Mouse (Mus musculus) lung, embryonic 16.5 days (tissue): ENCODE measurements at regions not wholly inside any gene's neighbourhood (a gene's known extent, or its start where the extent isn't known, plus 50 kb on each side); places are given as distances from the start of the nearest gene placed in this dataset.

Source experiments
- ATAC-seq: fragments of 200-750 bp; cut with Nextera tagmentation; 2 replicates; pipeline ENCODE4 v1.8.0; 2017; ENCODE audit warnings: low read depth, mild to moderate bottlenecking, moderate library complexity
- H3K27ac ChIP-seq: fragments of 300-500 bp; sonication (generic); 2 replicates; pipeline ENCODE4 v1.5.1; 2014; ENCODE audit warnings: mild to moderate bottlenecking, control low read depth, low read length
- H3K27me3 ChIP-seq: fragments of 300-500 bp; sonication (generic); 2 replicates; pipeline ENCODE4 v1.6.1; 2014; ENCODE audit warnings: low read depth, low read length, mixed read lengths; ENCODE audit not compliant: control insufficient read depth, insufficient read depth
- H3K36me3 ChIP-seq: fragments of 300-500 bp; sonication (generic); 2 replicates; pipeline ENCODE4 v1.6.1; 2014; ENCODE audit warnings: low read length; ENCODE audit not compliant: control insufficient read depth, insufficient read depth
- H3K4me1 ChIP-seq: fragments of 300-500 bp; sonication (generic); replicated peaks from 2 replicates; pipeline ENCODE4 v1.6.1; 2014; ENCODE audit warnings: low read length, mixed read lengths; ENCODE audit not compliant: control insufficient read depth, insufficient read depth
- H3K4me2 ChIP-seq: fragments of 300-500 bp; sonication (generic); 2 replicates; pipeline ENCODE4 v1.6.1; 2014; ENCODE audit warnings: low read depth, low read length, control low read depth
- H3K4me3 ChIP-seq: fragments of 300-500 bp; sonication (generic); 2 replicates; pipeline ENCODE4 v1.5.1; 2014; ENCODE audit warnings: mild to moderate bottlenecking, low read length, control low read depth
- H3K9ac ChIP-seq: fragments of 300-500 bp; sonication (generic); 2 replicates; pipeline ENCODE4 v1.6.1; 2014; ENCODE audit warnings: low read length, control low read depth
- H3K9me3 ChIP-seq: fragments of 300-500 bp; sonication (generic); 2 replicates; pipeline ENCODE4 v1.6.1; 2016; ENCODE audit warnings: low read length; ENCODE audit not compliant: control insufficient read depth
- WGBS: fragments of 180-500 bp; shearing (Covaris S2); extraction: QIAGEN DNeasy Blood & Tissue Kit; methylation state at CpG from one replicate; pipeline ENCODE4 v1.1.7; 2014; 5-methylcytosine and 5-hydroxymethylcytosine counted together

DNA sequence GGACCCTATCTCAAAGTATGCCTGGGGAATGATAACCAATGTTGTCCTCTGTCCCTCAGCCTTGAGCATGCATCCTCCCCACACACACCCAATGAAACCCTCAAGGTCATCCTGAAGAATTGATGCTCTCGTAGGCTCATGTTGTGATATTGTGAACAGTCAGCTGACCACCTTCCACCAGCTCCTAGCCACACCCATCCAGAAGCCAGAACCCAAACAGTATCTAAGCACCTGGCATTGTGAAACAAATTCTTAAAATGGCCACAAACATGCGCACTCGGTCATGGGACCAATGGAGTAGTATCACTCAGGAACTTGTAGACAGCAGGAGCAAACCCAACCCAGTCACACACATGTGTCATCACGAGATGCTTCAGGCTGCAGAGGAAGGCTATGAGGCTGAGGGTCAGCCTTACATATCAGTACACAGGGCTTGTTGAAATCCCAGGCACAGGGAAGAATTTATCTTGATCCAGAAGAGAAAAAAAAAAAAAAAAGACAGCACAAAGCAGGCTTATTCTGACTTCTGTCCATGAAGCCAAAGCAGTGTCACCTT, 307.4 kb upstream of the Pabpc6 start:
- no peaks in the 10 kb centered on the region for H3K9me3 ChIP-seq
- H3K9ac ChIP-seq: no peak overlapping the region
- no peak overlapping the region for H3K4me2 ChIP-seq
- no peak overlapping the region for H3K27ac ChIP-seq
- 79% methylated on average over 4 of the region's 4 CpGs for WGBS
- no peaks in the 10 kb centered on the region for H3K27me3 ChIP-seq
- no peak overlapping the region for H3K4me3 ChIP-seq
- no peak for ATAC-seq
- H3K4me1 ChIP-seq: peaks cover 11% of the 10 kb centered on the region
- no peaks in the 10 kb centered on the region for H3K36me3 ChIP-seq

DNA sequence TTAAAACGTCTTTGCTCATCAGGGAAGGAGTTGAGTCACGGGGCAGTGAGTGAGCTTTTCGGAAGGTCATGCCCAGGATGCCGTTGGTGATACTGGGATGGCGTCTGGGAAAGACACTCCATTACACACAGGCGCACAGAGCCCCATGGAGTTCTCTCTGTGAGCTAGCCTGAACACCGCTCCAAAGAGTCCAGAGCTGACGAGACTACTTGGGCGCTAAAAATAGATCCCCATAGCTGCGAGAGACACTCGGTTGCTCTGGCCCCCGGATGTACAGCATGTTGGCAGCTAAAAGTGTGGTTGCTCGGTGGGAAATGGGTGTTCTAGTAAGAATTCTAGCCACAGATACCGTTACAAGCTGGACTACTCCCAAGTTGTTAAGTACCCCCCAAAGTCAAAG, 306.5 kb upstream of the Pabpc6 start:
- H3K27ac ChIP-seq: no peak overlapping the region

DNA sequence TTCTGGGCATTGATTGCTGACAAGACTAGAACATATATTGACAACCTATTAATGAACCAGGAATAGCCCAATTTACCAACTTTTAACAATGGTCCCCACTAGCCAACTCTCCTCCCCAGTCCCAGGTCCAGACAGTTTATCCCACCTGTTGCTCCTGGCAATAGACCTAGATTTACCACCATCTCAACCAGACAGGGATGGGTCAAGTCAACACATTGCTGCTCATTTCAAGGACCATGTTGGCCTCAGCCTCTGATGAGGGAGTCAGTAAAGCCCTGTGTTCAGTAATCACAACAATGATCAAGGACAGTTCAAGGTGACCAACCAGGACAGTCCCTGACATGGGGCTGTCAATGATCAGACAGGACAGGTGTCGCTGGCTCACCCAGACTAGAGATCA, 305.6 kb upstream of the Pabpc6 start:
- WGBS: 93% methylated on average over 1 of the region's 1 CpGs
- no peaks in the 10 kb centered on the region for H3K27me3 ChIP-seq
- no peaks in the 10 kb centered on the region for H3K36me3 ChIP-seq
- no peak overlapping the region for H3K4me3 ChIP-seq
- H3K9me3 ChIP-seq: no peaks in the 10 kb centered on the region
- H3K4me2 ChIP-seq: no peak overlapping the region
- H3K9ac ChIP-seq: no peak overlapping the region
- no peak for ATAC-seq
- no peak overlapping the region for H3K27ac ChIP-seq
- peaks cover 11% of the 10 kb centered on the region for H3K4me1 ChIP-seq

More for the DNA sequence above, 306.5 kb upstream of the Pabpc6 start:
- Histone ChIP-seq H3K9me3 (no peaks in the 10 kb centered on the region), H3K4me3 (no peak overlapping the region), H3K9ac (no peak overlapping the region), H3K27me3 (no peaks in the 10 kb centered on the region), H3K36me3 (no peaks in the 10 kb centered on the region), H3K4me1 (peaks cover 11% of the 10 kb centered on the region), H3K4me2 (no peak overlapping the region)
- ATAC-seq: no peak
- WGBS: 66% methylated on average over 14 of the region's 14 CpGs

DNA sequence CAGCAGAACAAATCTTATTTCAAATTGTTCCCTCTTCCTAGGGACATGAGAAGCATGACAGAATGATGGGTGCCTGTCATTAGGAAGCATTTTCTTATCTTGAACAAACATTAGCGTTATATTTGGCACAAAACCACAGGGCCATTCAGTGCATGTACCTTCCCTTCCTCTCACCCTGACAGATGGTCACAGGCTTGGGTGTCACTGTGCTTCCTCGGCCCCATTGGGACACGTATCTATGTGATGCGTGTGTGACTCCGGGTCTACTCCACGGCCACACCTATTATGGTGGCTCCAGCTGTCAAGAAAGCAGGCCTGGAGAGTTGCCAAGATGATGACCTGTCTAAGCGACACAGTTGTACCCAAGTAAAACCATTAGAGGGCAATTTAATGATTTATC, 298.5 kb upstream of the Pabpc6 start:
- 51% methylated on average over 7 of the region's 7 CpGs for WGBS
- H3K27ac ChIP-seq: no peak overlapping the region
- ATAC-seq: peak; percentile 57

DNA sequence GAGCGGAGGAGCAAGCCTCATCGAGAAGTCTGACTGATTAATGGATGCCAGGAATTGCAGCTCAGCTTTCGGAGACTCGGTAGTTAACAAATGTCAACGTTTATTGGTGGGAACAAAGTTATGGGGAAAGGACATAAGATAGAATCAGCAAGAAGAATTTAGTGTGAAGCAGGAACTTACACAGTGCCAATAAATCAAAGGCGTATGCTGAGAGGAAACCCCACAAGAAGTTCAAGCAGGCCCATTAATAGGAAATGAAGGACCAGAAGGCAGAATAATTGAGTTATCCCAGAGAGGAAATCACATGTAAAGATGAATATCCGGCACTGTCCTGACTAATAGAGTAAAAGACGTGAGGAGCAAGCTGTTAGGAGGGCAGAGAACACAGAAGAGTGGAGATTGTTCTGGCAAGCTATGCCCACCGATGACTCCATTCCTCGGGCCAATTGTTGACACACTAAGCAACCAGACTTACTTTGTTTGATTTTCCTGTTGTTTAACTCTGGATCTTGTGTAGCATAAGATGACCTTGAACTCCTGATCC, 293.4 kb upstream of the Pabpc6 start:
- Histone ChIP-seq H3K9me3 (no peaks in the 10 kb centered on the region), H3K27ac (no peak overlapping the region)
- WGBS: 34% methylated on average over 10 of the region's 10 CpGs

More for the DNA sequence above, 298.5 kb upstream of the Pabpc6 start:
- Histone ChIP-seq H3K27me3 (no peaks in the 10 kb centered on the region), H3K36me3 (no peaks in the 10 kb centered on the region), H3K9ac (no peak overlapping the region), H3K9me3 (no peaks in the 10 kb centered on the region), H3K4me1 (no peaks in the 10 kb centered on the region), H3K4me2 (no peak overlapping the region), H3K4me3 (no peak overlapping the region)

DNA sequence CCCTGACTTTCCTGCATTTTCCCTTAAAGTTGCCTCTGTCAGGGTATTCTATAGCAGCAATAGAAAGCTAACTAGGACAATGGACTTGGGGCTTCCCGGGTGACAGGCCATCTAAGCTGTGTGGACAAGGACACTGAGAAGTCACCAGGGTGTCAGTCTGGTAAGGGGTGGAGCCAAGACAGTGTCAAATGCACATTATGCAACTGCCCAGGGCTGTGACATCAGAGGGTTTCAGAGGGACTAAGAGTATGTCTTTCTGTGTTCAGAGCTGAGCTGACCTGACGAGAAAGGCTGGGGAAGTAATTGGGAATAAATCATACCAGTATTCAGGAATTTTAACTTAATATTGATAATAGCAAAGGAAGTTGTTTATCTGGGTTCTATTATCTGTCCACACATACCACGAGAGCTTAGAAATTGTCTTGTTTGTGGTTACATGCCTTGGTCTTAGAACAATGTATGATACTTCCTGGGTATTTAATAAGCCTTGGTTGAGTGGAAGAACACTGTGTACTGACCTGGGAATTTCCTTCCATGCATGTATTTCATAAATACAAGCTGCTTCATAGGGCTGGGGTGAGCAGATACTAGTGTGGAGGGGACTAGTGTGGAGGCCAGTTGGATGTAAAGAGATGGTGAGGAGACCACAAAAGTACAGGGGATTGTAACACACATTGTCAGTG, 279.6 kb upstream of the Pabpc6 start:
- Histone ChIP-seq H3K9me3 (no peaks in the 10 kb centered on the region), H3K9ac (no peak overlapping the region), H3K4me2 (no peak overlapping the region), H3K27ac (no peak overlapping the region), H3K36me3 (no peaks in the 10 kb centered on the region), H3K27me3 (no peaks in the 10 kb centered on the region), H3K4me3 (no peak overlapping the region), H3K4me1 (no peaks in the 10 kb centered on the region)
- no peak for ATAC-seq
- 69% methylated on average over 3 of the region's 3 CpGs for WGBS

More for the DNA sequence above, 293.4 kb upstream of the Pabpc6 start:
- H3K4me2 ChIP-seq: no peak overlapping the region
- no peak overlapping the region for H3K9ac ChIP-seq
- no peaks in the 10 kb centered on the region for H3K4me1 ChIP-seq
- no peak overlapping the region for H3K4me3 ChIP-seq
- H3K27me3 ChIP-seq: no peaks in the 10 kb centered on the region
- H3K36me3 ChIP-seq: no peaks in the 10 kb centered on the region
- ATAC-seq: peak; percentile 56

DNA sequence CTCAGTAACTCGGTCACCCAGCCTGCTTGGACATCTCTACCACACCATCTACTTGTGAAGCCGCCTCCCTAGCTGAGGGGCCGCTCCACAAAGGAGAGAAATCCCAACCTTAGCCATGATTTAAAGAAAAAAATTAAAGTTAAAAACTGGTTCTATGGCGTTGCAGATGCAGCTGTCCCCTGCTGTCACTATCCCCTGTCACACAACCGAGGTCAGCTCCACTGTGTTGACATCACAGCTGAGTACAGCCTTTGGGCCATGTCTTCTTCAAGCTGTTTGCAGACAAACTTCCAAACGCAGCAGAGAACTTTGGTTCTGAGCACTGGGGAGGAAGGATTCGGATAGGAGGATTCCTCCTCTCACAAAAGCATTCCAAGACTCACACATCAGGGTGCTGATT, 278.1 kb upstream of the Pabpc6 start:
- Histone ChIP-seq H3K9me3 (no peaks in the 10 kb centered on the region), H3K9ac (no peak overlapping the region), H3K4me1 (no peaks in the 10 kb centered on the region), H3K36me3 (no peaks in the 10 kb centered on the region), H3K4me3 (no peak overlapping the region), H3K27me3 (no peaks in the 10 kb centered on the region), H3K27ac (no peak overlapping the region), H3K4me2 (no peak overlapping the region)
- WGBS: 62% methylated on average over 7 of the region's 7 CpGs
- no peak for ATAC-seq

DNA sequence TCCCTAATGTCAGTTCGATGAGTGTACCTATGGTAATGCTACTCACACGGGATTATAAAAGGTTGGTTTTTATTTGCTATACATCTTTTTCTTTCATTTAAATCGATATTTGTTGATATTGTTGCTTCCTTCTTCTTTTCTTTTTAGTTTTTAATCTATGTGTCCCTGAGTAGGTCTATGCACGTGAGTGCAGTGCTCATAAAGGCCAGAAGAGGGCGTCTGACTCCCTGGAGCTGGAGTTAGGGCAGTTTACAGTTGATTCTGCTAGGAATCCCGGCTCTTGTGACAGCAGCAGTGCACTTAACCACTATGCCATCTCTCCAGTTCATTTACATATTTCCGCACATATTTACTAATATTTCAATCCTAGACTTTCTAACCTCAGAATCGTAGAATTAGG, 275.0 kb upstream of the Pabpc6 start:
- no peak for ATAC-seq
- no peaks in the 10 kb centered on the region for H3K36me3 ChIP-seq
- no peak overlapping the region for H3K4me3 ChIP-seq
- WGBS: 82% methylated on average over 8 of the region's 8 CpGs
- no peak overlapping the region for H3K4me2 ChIP-seq
- no peak overlapping the region for H3K27ac ChIP-seq
- no peaks in the 10 kb centered on the region for H3K4me1 ChIP-seq
- H3K9ac ChIP-seq: no peak overlapping the region
- no peaks in the 10 kb centered on the region for H3K27me3 ChIP-seq
- H3K9me3 ChIP-seq: peaks cover 4% of the 10 kb centered on the region; the same call in 1 of the 2 replicates

DNA sequence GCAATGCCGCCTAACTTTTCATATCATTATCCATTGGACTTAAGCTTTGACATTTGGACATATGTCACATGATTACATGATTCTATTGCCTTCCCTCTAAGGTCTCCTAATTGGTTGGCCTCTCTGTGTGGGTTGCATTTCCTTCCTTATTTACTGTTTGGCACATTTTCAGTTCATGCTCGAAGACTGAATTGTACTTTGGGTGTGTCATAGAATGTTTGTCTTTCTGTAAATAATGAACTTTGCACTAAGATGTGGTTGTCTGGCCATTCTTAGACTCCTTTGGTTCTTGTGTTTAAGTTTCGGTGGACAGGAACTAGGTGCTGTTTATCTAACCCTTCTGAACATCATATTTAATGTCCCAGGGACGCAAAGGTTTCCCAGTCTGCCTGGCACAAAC, 272.7 kb upstream of the Pabpc6 start:
- Histone ChIP-seq H3K9ac (no peak overlapping the region), H3K36me3 (no peaks in the 10 kb centered on the region), H3K4me1 (no peaks in the 10 kb centered on the region), H3K27ac (no peak overlapping the region), H3K27me3 (no peaks in the 10 kb centered on the region), H3K4me3 (no peak overlapping the region), H3K9me3 (peaks cover 4% of the 10 kb centered on the region; the same call in 1 of the 2 replicates), H3K4me2 (no peak overlapping the region)
- 59% methylated on average over 4 of the region's 4 CpGs for WGBS
- no peak for ATAC-seq
